Mouse (Mus musculus): Measurements from ENCODE around the gene Pkn3. TPM values are rescaled to one million over a fixed set of nuclear protein-coding genes. Genes with fewer than 3 reads are reported as not detected.

Pkn3 gene
- polyA plus RNA-seq, 1 experiment from 2014 or later, result 13.5 TPM

DNA sequence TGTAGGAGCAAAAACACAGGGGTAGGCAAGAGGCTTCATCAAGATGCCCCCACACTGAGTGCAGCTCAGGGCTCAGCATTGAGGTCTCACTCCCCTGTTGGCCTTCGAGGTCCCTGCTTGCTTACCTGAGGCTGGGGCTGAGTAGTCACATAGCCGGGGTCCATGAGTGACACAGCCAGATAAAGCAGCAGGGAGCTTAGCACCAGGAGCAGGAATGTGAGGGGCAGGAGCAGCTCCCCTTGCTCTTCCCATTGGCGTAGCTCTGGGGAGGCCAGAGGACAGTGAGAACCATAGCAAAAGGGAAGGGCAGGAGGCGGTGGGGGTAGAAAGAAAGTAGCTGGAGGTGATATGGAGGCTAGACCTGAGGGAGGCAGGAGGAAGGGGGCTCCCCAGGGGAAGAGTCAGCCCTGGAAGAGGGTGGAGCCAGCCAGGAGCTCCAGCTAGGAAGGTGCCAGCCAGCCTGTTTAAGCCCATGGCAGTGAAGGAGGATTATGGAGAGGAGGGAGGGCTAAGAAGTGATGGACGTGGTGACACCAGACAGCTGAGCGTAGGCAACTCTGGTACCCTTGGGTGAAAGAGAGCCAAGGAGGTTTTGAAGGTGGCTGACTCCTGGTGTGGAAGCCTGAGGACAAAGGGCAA, 14.9 kb downstream of the Pkn3 start:
- Histone ChIP-seq H3K4me1 (ENCODE audit: insufficient read depth, low read length) (peaks cover 20% of the 10 kb centered on the region; the same call in 1 of the 2 replicates), H3K9ac (replicated peaks; ENCODE audit: low read length) (peak overlapping the region; percentile 79), H3K36me3 (ENCODE audit: insufficient read depth, low read length) (peaks cover 11% of the 10 kb centered on the region; the same call in 1 of the 2 replicates), H3K27ac (ENCODE audit: low read length) (peak overlapping the region; percentile 29; the same call in 1 of the 2 replicates), H3K27me3 (ENCODE audit: insufficient read depth, low read length) (no peaks in the 10 kb centered on the region), H3K9me3 (ENCODE audit: low read length) (no peaks in the 10 kb centered on the region), H3K4me3 (ENCODE audit: low read length) (peak overlapping the region; percentile 63), H3K4me2 (replicated peaks; ENCODE audit: low read depth, low read length) (peak overlapping the region; percentile 93)
- WGBS, result 62% methylated on average over 6 of the region's 6 CpGs
- no peak for ATAC-seq (ENCODE audit: low FRiP score, low TSS enrichment)

GRCm38 (mm10) chr2:30093471-30094207, 16.2 kb downstream of the Pkn3 start, which contains the start of gene Zdhhc12:
TSS of gene Zdhhc12 (minus strand) at chr2:30093648.
- H3K9me3 ChIP-seq (ENCODE audit: low read length), result no peaks in the 10 kb centered on the region
- peak within 1 kb of the TSS; percentile 77 for H3K27ac ChIP-seq (ENCODE audit: low read length)
- H3K27me3 ChIP-seq (ENCODE audit: insufficient read depth, low read length), result no peaks in the 10 kb centered on the region
- peaks cover 20% of the 10 kb centered on the region; the same call in 1 of the 2 replicates for H3K4me1 ChIP-seq (ENCODE audit: insufficient read depth, low read length)
- peak within 1 kb of the TSS; percentile 63 for H3K4me3 ChIP-seq (ENCODE audit: low read length)
- ATAC-seq (ENCODE audit: low FRiP score, low TSS enrichment), result peak; percentile 97
- peak within 1 kb of the TSS; percentile 93 for H3K4me2 ChIP-seq (replicated peaks; ENCODE audit: low read depth, low read length)
- peaks cover 11% of the 10 kb centered on the region; the same call in 1 of the 2 replicates for H3K36me3 ChIP-seq (ENCODE audit: insufficient read depth, low read length)
- peak within 1 kb of the TSS; percentile 79 for H3K9ac ChIP-seq (replicated peaks; ENCODE audit: low read length)
- under 1% methylated on average over 47 of the region's 51 CpGs for WGBS

DNA sequence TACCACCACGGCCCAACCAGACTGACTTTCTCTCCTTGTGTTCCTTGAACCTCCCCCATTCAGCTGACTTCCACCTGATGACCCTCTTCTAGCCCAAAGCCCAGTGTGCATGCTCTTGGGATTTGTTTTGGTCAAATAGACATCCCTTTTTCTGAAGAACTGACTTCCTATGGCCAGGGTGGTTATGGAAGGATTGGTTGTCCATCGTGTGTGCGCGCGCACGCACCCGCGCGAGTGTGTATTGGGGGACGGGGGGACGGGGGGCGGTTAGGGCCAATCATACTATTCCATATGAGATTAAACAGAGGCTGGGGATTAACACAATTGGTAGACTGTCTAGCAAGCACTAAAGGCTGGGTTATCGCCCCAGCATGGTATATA, 16.7 kb downstream of the Pkn3 start:
- Histone ChIP-seq H3K27ac (ENCODE audit: low read length) (peak overlapping the region; percentile 77), H3K9me3 (ENCODE audit: low read length) (no peaks in the 10 kb centered on the region), H3K9ac (replicated peaks; ENCODE audit: low read length) (peak overlapping the region; percentile 79), H3K36me3 (ENCODE audit: insufficient read depth, low read length) (peaks cover 11% of the 10 kb centered on the region; the same call in 1 of the 2 replicates), H3K4me3 (ENCODE audit: low read length) (peak overlapping the region; percentile 63), H3K27me3 (ENCODE audit: insufficient read depth, low read length) (no peaks in the 10 kb centered on the region), H3K4me2 (replicated peaks; ENCODE audit: low read depth, low read length) (peak overlapping the region; percentile 93), H3K4me1 (ENCODE audit: insufficient read depth, low read length) (peaks cover 20% of the 10 kb centered on the region; the same call in 1 of the 2 replicates)
- under 1% methylated on average over 13 of the region's 13 CpGs for WGBS
- no peak for ATAC-seq (ENCODE audit: low FRiP score, low TSS enrichment)

- no peak overlapping the region for H3K4me3 ChIP-seq (ENCODE audit: low read length)
- no peak for ATAC-seq (ENCODE audit: low FRiP score, low TSS enrichment)
- H3K27ac ChIP-seq (ENCODE audit: low read length), result no peak overlapping the region
- peaks cover 9% of the 10 kb centered on the region; the same call in 1 of the 2 replicates for H3K36me3 ChIP-seq (ENCODE audit: insufficient read depth, low read length)
- no peaks in the 10 kb centered on the region for H3K9me3 ChIP-seq (ENCODE audit: low read length)
- H3K4me2 ChIP-seq (replicated peaks; ENCODE audit: low read depth, low read length), result no peak overlapping the region
- 86% methylated on average over 2 of the region's 2 CpGs for WGBS
- H3K27me3 ChIP-seq (ENCODE audit: insufficient read depth, low read length), result no peaks in the 10 kb centered on the region
- peaks cover 20% of the 10 kb centered on the region; the same call in 1 of the 2 replicates for H3K4me1 ChIP-seq (ENCODE audit: insufficient read depth, low read length)
- no peak overlapping the region for H3K9ac ChIP-seq (replicated peaks; ENCODE audit: low read length)
Measured at GRCm38 (mm10) chr2:30095882-30096527, 18.5 kb downstream of the Pkn3 start.

GRCm38 (mm10) chr2:30100214-30100613, 22.7 kb downstream of the Pkn3 start:
- no peaks in the 10 kb centered on the region for H3K27me3 ChIP-seq (ENCODE audit: insufficient read depth, low read length)
- H3K4me1 ChIP-seq (ENCODE audit: insufficient read depth, low read length), result 0 out of 2 replicates have a peak, but pooled peaks cover under 1% of the 10 kb centered on the region
- H3K9me3 ChIP-seq (ENCODE audit: low read length), result no peaks in the 10 kb centered on the region
- H3K4me3 ChIP-seq (ENCODE audit: low read length), result no peak overlapping the region
- H3K4me2 ChIP-seq (replicated peaks; ENCODE audit: low read depth, low read length), result no peak overlapping the region
- ATAC-seq (ENCODE audit: low FRiP score, low TSS enrichment), result no peak
- WGBS, result 77% methylated on average over 4 of the region's 4 CpGs
- no peak overlapping the region for H3K9ac ChIP-seq (replicated peaks; ENCODE audit: low read length)
- H3K27ac ChIP-seq (ENCODE audit: low read length), result no peak overlapping the region
- H3K36me3 ChIP-seq (ENCODE audit: insufficient read depth, low read length), result peaks cover 18% of the 10 kb centered on the region

DNA sequence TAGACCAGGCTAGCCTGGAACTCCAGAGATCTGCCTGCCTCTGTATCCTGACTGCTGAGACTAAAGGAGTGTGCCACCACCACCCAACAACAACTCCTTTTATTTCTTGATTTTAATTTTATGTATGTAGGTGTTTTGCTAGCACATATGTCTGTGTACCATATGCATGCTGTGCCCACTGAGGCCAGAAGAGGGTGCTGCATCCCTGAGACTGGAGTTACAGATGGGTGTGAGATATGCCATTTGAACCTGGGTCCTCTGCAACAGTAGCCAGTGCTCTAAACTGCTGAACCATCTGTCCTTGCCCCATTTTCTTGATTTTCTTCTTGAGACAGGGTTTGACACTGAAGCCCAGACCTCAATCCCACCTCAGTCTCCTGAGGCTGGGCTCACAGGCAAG, 28.9 kb downstream of the Pkn3 start:
- Histone ChIP-seq H3K27ac (ENCODE audit: low read length) (no peak overlapping the region), H3K4me2 (replicated peaks; ENCODE audit: low read depth, low read length) (no peak overlapping the region), H3K36me3 (ENCODE audit: insufficient read depth, low read length) (peaks cover 42% of the 10 kb centered on the region), H3K4me1 (ENCODE audit: insufficient read depth, low read length) (no peaks in the 10 kb centered on the region), H3K27me3 (ENCODE audit: insufficient read depth, low read length) (no peaks in the 10 kb centered on the region), H3K9me3 (ENCODE audit: low read length) (no peaks in the 10 kb centered on the region), H3K9ac (replicated peaks; ENCODE audit: low read length) (no peak overlapping the region), H3K4me3 (ENCODE audit: low read length) (no peak overlapping the region)
- ATAC-seq (ENCODE audit: low FRiP score, low TSS enrichment), result no peak

- Histone ChIP-seq H3K27me3 (ENCODE audit: insufficient read depth, low read length) (no peaks in the 10 kb centered on the region), H3K4me2 (replicated peaks; ENCODE audit: low read depth, low read length) (no peak overlapping the region), H3K4me1 (ENCODE audit: insufficient read depth, low read length) (no peaks in the 10 kb centered on the region), H3K9me3 (ENCODE audit: low read length) (no peaks in the 10 kb centered on the region), H3K27ac (ENCODE audit: low read length) (no peak overlapping the region), H3K9ac (replicated peaks; ENCODE audit: low read length) (no peak overlapping the region), H3K36me3 (ENCODE audit: insufficient read depth, low read length) (peaks cover 40% of the 10 kb centered on the region), H3K4me3 (ENCODE audit: low read length) (no peak overlapping the region)
- no peak for ATAC-seq (ENCODE audit: low FRiP score, low TSS enrichment)
- 94% methylated on average over 5 of the region's 5 CpGs for WGBS
Measured at GRCm38 (mm10) chr2:30107646-30108045, 30.2 kb downstream of the Pkn3 start.

- Histone ChIP-seq H3K27me3 (ENCODE audit: insufficient read depth, low read length) (no peaks in the 10 kb centered on the region), H3K4me3 (ENCODE audit: low read length) (no peak overlapping the region), H3K4me2 (replicated peaks; ENCODE audit: low read depth, low read length) (no peak overlapping the region), H3K9ac (replicated peaks; ENCODE audit: low read length) (no peak overlapping the region), H3K27ac (ENCODE audit: low read length) (no peak overlapping the region), H3K4me1 (ENCODE audit: insufficient read depth, low read length) (no peaks in the 10 kb centered on the region), H3K9me3 (ENCODE audit: low read length) (no peaks in the 10 kb centered on the region), H3K36me3 (ENCODE audit: insufficient read depth, low read length) (peaks cover 37% of the 10 kb centered on the region)
- ATAC-seq (ENCODE audit: low FRiP score, low TSS enrichment), result no peak
- 88% methylated on average over 4 of the region's 4 CpGs for WGBS
Measured at GRCm38 (mm10) chr2:30108260-30108659, 30.8 kb downstream of the Pkn3 start.

GRCm38 (mm10) chr2:30111500-30111899, 34.0 kb downstream of the Pkn3 start:
- Histone ChIP-seq H3K27ac (ENCODE audit: low read length) (no peak overlapping the region), H3K36me3 (ENCODE audit: insufficient read depth, low read length) (peaks cover 36% of the 10 kb centered on the region), H3K4me3 (ENCODE audit: low read length) (no peak overlapping the region), H3K4me1 (ENCODE audit: insufficient read depth, low read length) (no peaks in the 10 kb centered on the region), H3K9me3 (ENCODE audit: low read length) (no peaks in the 10 kb centered on the region), H3K4me2 (replicated peaks; ENCODE audit: low read depth, low read length) (no peak overlapping the region), H3K9ac (replicated peaks; ENCODE audit: low read length) (no peak overlapping the region), H3K27me3 (ENCODE audit: insufficient read depth, low read length) (no peaks in the 10 kb centered on the region)
- 91% methylated on average over 2 of the region's 2 CpGs for WGBS
- no peak for ATAC-seq (ENCODE audit: low FRiP score, low TSS enrichment)

Data from kidney, embryonic 16.5 days (tissue).